21 mouse cellular contexts compared by ENCODE assay signal in the genomic region with DNA sequence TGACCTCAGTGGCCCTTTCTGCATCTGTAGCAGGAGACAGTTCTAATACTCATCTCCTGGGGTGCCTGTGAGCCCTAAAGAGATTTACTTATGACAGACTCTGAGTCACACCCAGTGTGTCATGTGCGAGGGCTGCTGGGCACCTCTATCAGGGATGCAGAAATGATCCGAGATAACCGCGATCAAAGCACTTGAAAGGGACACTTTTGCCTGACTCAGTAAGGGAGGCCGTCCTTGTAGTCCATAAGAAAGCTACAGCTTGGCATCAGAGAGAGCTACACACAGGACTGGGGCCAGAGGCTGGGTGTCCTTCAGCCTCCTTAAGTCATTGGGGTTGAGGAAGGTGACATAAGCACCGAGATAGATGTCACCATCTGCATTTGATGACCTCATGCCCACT. TPM values are rescaled to one million over a fixed set of nuclear protein-coding genes. Genes with fewer than 3 reads are reported as not detected.
"Had no signal": no experiment of that assay in that cellular context is flagged by ENCODE, and none has a peak within 500 bp of the region (broad histone marks: within the 10 kb centered on the region; RNA-seq: fewer than 3 reads in every experiment).

No protein-coding gene starts in this region.

- H3K4me3 ChIP-seq: midbrain, embryonic 10.5 days; midbrain, embryonic 12.5 days; myocyte; neural tube, embryonic 12.5 days; neural tube, embryonic 15.5 days; stomach, embryonic 15.5 days had no signal

- H3K27ac ChIP-seq: midbrain, embryonic 10.5 days; midbrain, embryonic 12.5 days; neural tube, embryonic 12.5 days; neural tube, embryonic 15.5 days; stomach, embryonic 15.5 days; stomach, postnatal 0 days had no signal

- DNase-seq: lung, adult 18-20 months; lung, embryonic 14.5 days; lung, postnatal 10 days; lung, postnatal 4 days; midbrain, embryonic 14.5 days; retina, postnatal 1 day; right cerebral cortex, adult 18-20 months; right cerebral cortex, postnatal 14 days; thymus, adult 2 months; thymus, postnatal 25 days; thymus, postnatal 4 days had no signal

- H3K9ac ChIP-seq: lung, embryonic 14.5 days; midbrain, embryonic 12.5 days; neural tube, embryonic 12.5 days; neural tube, embryonic 15.5 days; stomach, embryonic 15.5 days had no signal

- H3K36me3 ChIP-seq: midbrain, embryonic 10.5 days; midbrain, embryonic 12.5 days; neural tube, embryonic 12.5 days; neural tube, embryonic 15.5 days; stomach, embryonic 15.5 days had no signal

- H3K4me2 ChIP-seq: lung, embryonic 14.5 days; midbrain, embryonic 12.5 days; neural tube, embryonic 12.5 days; neural tube, embryonic 15.5 days; stomach, embryonic 15.5 days had no signal

- H3K9me3 ChIP-seq: midbrain, embryonic 10.5 days; midbrain, embryonic 12.5 days; neural tube, embryonic 12.5 days; neural tube, embryonic 15.5 days; stomach, embryonic 15.5 days had no signal

- ATAC-seq: midbrain, embryonic 16.5 days had no signal

- H3K27me3 ChIP-seq: midbrain, embryonic 12.5 days; neural tube, embryonic 12.5 days; neural tube, embryonic 15.5 days; stomach, embryonic 15.5 days had no signal

- H3K4me1 ChIP-seq: midbrain, embryonic 12.5 days; stomach, embryonic 15.5 days had no signal

RNA-seq across cellular contexts. Expression of a gene that starts 12.7 kb away (rescaled TPM):
- total RNA-seq: megakaryocyte, adult 5-6 weeks; megakaryocyte-erythroid progenitor cell, adult 5-6 weeks had no signal
